In genomic region chr9:56314326-56314725, GRCm38 (mm10) we compare ENCODE assay signal across 16 mouse cellular contexts.
"Had no signal": no experiment of that assay in that cellular context is flagged by ENCODE, and none has a peak within 500 bp of the region (broad histone marks: within the 10 kb centered on the region; RNA-seq: fewer than 3 reads in every experiment).

No protein-coding gene starts in this region.

- H3K27ac ChIP-seq: lung, embryonic 15.5 days; macrophage; midbrain, embryonic 13.5 days; midbrain, embryonic 15.5 days; neural tube, embryonic 12.5 days; stomach, embryonic 15.5 days; stomach, postnatal 0 days had no signal

- DNase-seq: liver, postnatal 0 days; lung, adult 2 months; lung, postnatal 14 days; lung, postnatal 36 days; right cerebral cortex, postnatal 14 days; thymus, adult 18-20 months; thymus, postnatal 14 days; thymus, postnatal 36 days had no signal

- H3K4me3 ChIP-seq: lung, embryonic 15.5 days; megakaryocyte, embryonic 14.5 days; midbrain, embryonic 13.5 days; midbrain, embryonic 15.5 days; neural tube, embryonic 12.5 days; stomach, embryonic 15.5 days had no signal
